Mouse (Mus musculus) frontal cortex, adult 2 months (tissue): ENCODE data around the gene Rin1. TPM values are rescaled to one million over a fixed set of nuclear protein-coding genes. Genes with fewer than 3 reads are reported as not detected.

Experiments
- DNase-seq, 2 experiments: peaks; one replicate each; pipeline ENCODE4 v3.0.0; 2022; ENCODE audit warnings: low spot score in 1 of 2; ENCODE audit errors: extremely low spot score in 1 of 2
- polyA plus RNA-seq: library from polyadenylated mRNA; depleted of rRNA; stranded (reverse); fragments of >200 nt; gene quantifications from 2 replicates; pipeline ENCODE4 v1.2.3, GENCODE M21; 2012

Rin1 gene
- polyA plus RNA-seq, 1 experiment = 70.6 TPM

- DNase-seq = peak; percentile 91 to 94
These were observed 9.3 kb upstream of the Rin1 start, which contains the start of gene Brms1 for GRCm38 (mm10) chr19:5040862-5041523. Brms1 (plus strand) TSS chr19:5041354.

- DNase-seq = no peak
These were observed 8.7 kb upstream of the Rin1 start for GRCm38 (mm10) chr19:5041588-5041987.

- DNase-seq = no peak
These were observed 4.8 kb upstream of the Rin1 start for GRCm38 (mm10) chr19:5045531-5045930.

GRCm38 (mm10) chr19:5048138-5049056 is 1.9 kb upstream of the Rin1 start:
- DNase-seq = peak in 1 of 2 experiments; percentile 83

GRCm38 (mm10) chr19:5049325-5049724 is 956 bp upstream of the Rin1 start:
- no peak for DNase-seq

- no peak for DNase-seq
These were observed 750 bp downstream of the Rin1 start for GRCm38 (mm10) chr19:5051031-5051430.

- DNase-seq = no peak
These were observed 1.2 kb downstream of the Rin1 start for GRCm38 (mm10) chr19:5051515-5051914.

GRCm38 (mm10) chr19:5052166-5052822 is 2.0 kb downstream of the Rin1 start:
- peak in 1 of 2 experiments; percentile 73 for DNase-seq

GRCm38 (mm10) chr19:5052853-5053252 is 2.6 kb downstream of the Rin1 start:
- DNase-seq = no peak

GRCm38 (mm10) chr19:5053909-5054308 is 3.6 kb downstream of the Rin1 start:
- no peak for DNase-seq

- DNase-seq = no peak
These were observed 6.0 kb downstream of the Rin1 start for GRCm38 (mm10) chr19:5056251-5056650.

GRCm38 (mm10) chr19:5057876-5058775 is 7.8 kb downstream of the Rin1 start:
- DNase-seq = no peak

GRCm38 (mm10) chr19:5058801-5059771 is 8.8 kb downstream of the Rin1 start:
- no peak for DNase-seq

GRCm38 (mm10) chr19:5060365-5061330 is 10.4 kb downstream of the Rin1 start:
- no peak for DNase-seq

GRCm38 (mm10) chr19:5062041-5062440 is 11.8 kb downstream of the Rin1 start:
- no peak for DNase-seq

GRCm38 (mm10) chr19:5062446-5062845 is 12.2 kb downstream of the Rin1 start:
- no peak for DNase-seq

- DNase-seq = no peak
These were observed 14.8 kb downstream of the Rin1 start for GRCm38 (mm10) chr19:5065104-5065503.
